Mouse (Mus musculus) CD4-positive helper T cell, adult 2 months (primary cell): ENCODE data around the gene Fdxr.

ENCODE experiments used
- DNase-seq: peaks from one replicate; pipeline ENCODE4 v3.0.0-alpha.2; 2012; ENCODE audit warnings: low read depth, missing footprints, low spot score

Fdxr gene

GRCm38 (mm10) chr11:115276780-115277603 is at the start of gene Fdxr:
TSS of gene Fdxr (minus strand) at chr11:115277050.
- peak; percentile 100 for DNase-seq

- DNase-seq: no peak
These were observed 46.5 kb upstream of the Fdxr start for GRCm38 (mm10) chr11:115323354-115323753.

GRCm38 (mm10) chr11:115321906-115322693 is 45.2 kb upstream of the Fdxr start, which contains the start of gene Ush1g:
TSS of gene Ush1g (minus strand) at chr11:115322041.
- peak; percentile 76 for DNase-seq

GRCm38 (mm10) chr11:115319704-115320383 is 43.0 kb upstream of the Fdxr start:
- no peak for DNase-seq

- no peak for DNase-seq
These were observed 41.6 kb upstream of the Fdxr start for GRCm38 (mm10) chr11:115318245-115319027.

- DNase-seq: no peak
These were observed 40.4 kb upstream of the Fdxr start for GRCm38 (mm10) chr11:115317204-115317603.

- no peak for DNase-seq
These were observed 37.4 kb upstream of the Fdxr start for GRCm38 (mm10) chr11:115314249-115314648.

- DNase-seq: no peak
These were observed 31.9 kb upstream of the Fdxr start for GRCm38 (mm10) chr11:115308781-115309180.

- DNase-seq: no peak
These were observed 30.0 kb upstream of the Fdxr start, which contains the start of gene Otop2 for GRCm38 (mm10) chr11:115306863-115307262. TSS of gene Otop2 (plus strand) at chr11:115307163.

- DNase-seq: no peak
These were observed 26.3 kb upstream of the Fdxr start for GRCm38 (mm10) chr11:115303167-115303566.

- no peak for DNase-seq
These were observed 24.5 kb upstream of the Fdxr start for GRCm38 (mm10) chr11:115301351-115301750.

GRCm38 (mm10) chr11:115300745-115301144 is 23.9 kb upstream of the Fdxr start:
- no peak for DNase-seq

- no peak for DNase-seq
These were observed 21.3 kb upstream of the Fdxr start for GRCm38 (mm10) chr11:115298160-115298559.

GRCm38 (mm10) chr11:115297214-115297826 is 20.5 kb upstream of the Fdxr start, which contains the start of gene Fads6:
TSS of gene Fads6 (minus strand) at chr11:115297663.
- peak; percentile 84 for DNase-seq

GRCm38 (mm10) chr11:115296471-115297210 is 19.8 kb upstream of the Fdxr start:
- no peak for DNase-seq

- no peak for DNase-seq
These were observed 19.1 kb upstream of the Fdxr start for GRCm38 (mm10) chr11:115295939-115296338.

- no peak for DNase-seq
These were observed 16.0 kb upstream of the Fdxr start for GRCm38 (mm10) chr11:115292631-115293375.

GRCm38 (mm10) chr11:115291503-115291902 is 14.7 kb upstream of the Fdxr start:
- DNase-seq: no peak

GRCm38 (mm10) chr11:115290919-115291318 is 14.1 kb upstream of the Fdxr start:
- no peak for DNase-seq
